In genomic region chr7:78577462-78578110, GRCm38 (mm10) we compare ENCODE assay signal across 8 mouse cellular contexts.
DNase-seq lines count a peak whose midpoint lies in the region; ATAC-seq and TF ChIP-seq lines count a peak whose summit lies in the region.

No protein-coding gene starts in this region.

- WGBS in heart, embryonic 12.5 days: under 1% methylated on average over 47 of the region's 49 CpGs
- WGBS in hindbrain, embryonic 16.5 days: under 1% methylated on average over 49 of the region's 49 CpGs
- under 1% methylated on average over 46 of the region's 49 CpGs for WGBS in midbrain, embryonic 16.5 days

- H3K4me3 ChIP-seq in heart, embryonic 12.5 days: peak overlapping the region; percentile 57
- peak overlapping the region; percentile 77 for H3K4me3 ChIP-seq in E14TG2a.4 (replicated peaks; ENCODE audit: low read length)
- peak overlapping the region; percentile 78 for H3K4me3 ChIP-seq in hindbrain, embryonic 16.5 days (ENCODE audit: low read length)
- H3K4me3 ChIP-seq in midbrain, embryonic 16.5 days (ENCODE audit: low read depth, low read length): peak overlapping the region; percentile 56

- H3K4me1 ChIP-seq in heart, embryonic 12.5 days (replicated peaks): peaks cover 8% of the 10 kb centered on the region
- peaks cover 30% of the 10 kb centered on the region for H3K4me1 ChIP-seq in E14TG2a.4 (replicated peaks; ENCODE audit: low read depth, low read length)
- H3K4me1 ChIP-seq in hindbrain, embryonic 16.5 days (ENCODE audit: control insufficient read depth, insufficient read depth, low read depth, low read length): peaks cover 24% of the 10 kb centered on the region
- peaks cover 30% of the 10 kb centered on the region for H3K4me1 ChIP-seq in midbrain, embryonic 16.5 days (ENCODE audit: control insufficient read depth, insufficient read depth, low read length)

- H3K27ac ChIP-seq in heart, embryonic 12.5 days (ENCODE audit: poor library complexity, severe bottlenecking): no peak overlapping the region
- peak overlapping the region; percentile 93 for H3K27ac ChIP-seq in hindbrain, embryonic 16.5 days (ENCODE audit: low read depth, low read length)
- peak overlapping the region; percentile 92 for H3K27ac ChIP-seq in midbrain, embryonic 16.5 days (ENCODE audit: low read length)

- peak overlapping the region; percentile 58 for H3K9ac ChIP-seq in heart, embryonic 12.5 days
- peak overlapping the region; percentile 86 for H3K9ac ChIP-seq in hindbrain, embryonic 16.5 days (ENCODE audit: low read depth, low read length)
- H3K9ac ChIP-seq in midbrain, embryonic 16.5 days (ENCODE audit: low read depth, low read length): peak overlapping the region; percentile 70

- TF ChIP-seq CTCF in E14TG2a.4 (conservative IDR thresholded peaks at IDR 0.05; ENCODE audit: low read length): no peak

- peak overlapping the region; percentile 95 for H3K4me2 ChIP-seq in heart, embryonic 12.5 days
- peak overlapping the region; percentile 87 for H3K4me2 ChIP-seq in hindbrain, embryonic 16.5 days (ENCODE audit: low read length)
- peak overlapping the region; percentile 72 for H3K4me2 ChIP-seq in midbrain, embryonic 16.5 days (ENCODE audit: low read length)

- ATAC-seq in heart, embryonic 12.5 days (ENCODE audit: insufficient number of reproducible peaks, low FRiP score): no peak
- ATAC-seq in hindbrain, embryonic 16.5 days: peak; percentile 43
- ATAC-seq in midbrain, embryonic 16.5 days: peak; percentile 54

- DNase-seq in heart, adult 11 months: no peak
- DNase-seq in embryo, embryonic 10.5 days (ENCODE audit: low spot score): peak; percentile 71
- DNase-seq in urinary bladder, postnatal 25 days (ENCODE audit: low spot score): no peak
- DNase-seq in spleen, postnatal 14 days (ENCODE audit: low spot score in 2 of 2): no peak

- H3K9me3 ChIP-seq in heart, embryonic 12.5 days (replicated peaks): no peaks in the 10 kb centered on the region
- peaks cover 8% of the 10 kb centered on the region; the same call in 1 of the 2 replicates for H3K9me3 ChIP-seq in E14TG2a.4 (ENCODE audit: low read length)
- no peaks in the 10 kb centered on the region for H3K9me3 ChIP-seq in hindbrain, embryonic 16.5 days (ENCODE audit: control insufficient read depth, low read length)
- H3K9me3 ChIP-seq in midbrain, embryonic 16.5 days (replicated peaks; ENCODE audit: control insufficient read depth, low read length, poor library complexity, severe bottlenecking): no peaks in the 10 kb centered on the region

- no peaks in the 10 kb centered on the region for H3K36me3 ChIP-seq in heart, embryonic 12.5 days
- no peaks in the 10 kb centered on the region for H3K36me3 ChIP-seq in E14TG2a.4 (ENCODE audit: insufficient read depth, low read length)
- H3K36me3 ChIP-seq in hindbrain, embryonic 16.5 days (ENCODE audit: control insufficient read depth, insufficient read depth, low read length): no peaks in the 10 kb centered on the region
- no peaks in the 10 kb centered on the region for H3K36me3 ChIP-seq in midbrain, embryonic 16.5 days (ENCODE audit: control insufficient read depth, insufficient read depth, low read length)

- H3K27me3 ChIP-seq in heart, embryonic 12.5 days (replicated peaks): peaks cover 95% of the 10 kb centered on the region
- peaks cover 95% of the 10 kb centered on the region for H3K27me3 ChIP-seq in E14TG2a.4 (ENCODE audit: insufficient read depth, low read length)
- H3K27me3 ChIP-seq in hindbrain, embryonic 16.5 days (replicated peaks; ENCODE audit: control insufficient read depth, insufficient read depth, low read length): peaks cover 8% of the 10 kb centered on the region; the same call in 1 of the 2 replicates
- H3K27me3 ChIP-seq in midbrain, embryonic 16.5 days (ENCODE audit: control insufficient read depth, insufficient read depth, low read depth, low read length): peaks cover 5% of the 10 kb centered on the region
